Mouse (Mus musculus) embryonic facial prominence, embryonic 10.5 days (tissue): ENCODE measurements around the gene Slc39a11. TPM values are rescaled to one million over a fixed set of nuclear protein-coding genes. Genes with fewer than 3 reads are reported as not detected.
"Not testable (repeated sequence)": the region's sequence is repeated elsewhere in the genome, so short reads cannot be mapped to it uniquely, and the experiment has no call there.

Experiments
- DNase-seq: peaks from one replicate; pipeline ENCODE4 v3.0.0-alpha.2; 2017; ENCODE audit warnings: low spot score
- H3K27ac ChIP-seq: fragments of 300-500 bp; sonication (generic); replicated peaks from 2 replicates; pipeline ENCODE4 v1.5.1; 2016; ENCODE audit warnings: mild to moderate bottlenecking
- H3K27me3 ChIP-seq: fragments of 300-500 bp; sonication (generic); replicated peaks from 2 replicates; pipeline ENCODE4 v1.6.1; 2016; ENCODE audit warnings: low read depth, mild to moderate bottlenecking; ENCODE audit not compliant: poor library complexity, severe bottlenecking
- H3K36me3 ChIP-seq: fragments of 300-500 bp; sonication (generic); replicated peaks from 2 replicates; pipeline ENCODE4 v1.6.1; 2016; ENCODE audit warnings: mild to moderate bottlenecking, moderate library complexity
- H3K4me1 ChIP-seq: fragments of 300-500 bp; sonication (generic); 2 replicates; pipeline ENCODE4 v1.6.1; 2016
- H3K4me3 ChIP-seq: fragments of 300-500 bp; sonication (generic); 2 replicates; pipeline ENCODE4 v1.5.1; 2016; ENCODE audit warnings: mild to moderate bottlenecking, moderate library complexity
- H3K9me3 ChIP-seq: fragments of 300-500 bp; sonication (generic); 2 replicates; pipeline ENCODE4 v1.6.1; 2016; ENCODE audit warnings: mild to moderate bottlenecking
- WGBS: fragments of 180-500 bp; shearing (Covaris S2); methylation state at CpG from one replicate; pipeline ENCODE4 v1.1.7; 2016; 5-methylcytosine and 5-hydroxymethylcytosine counted together
- polyA plus RNA-seq: library from polyadenylated mRNA; unstranded; fragments of >200 nt; fragmentation: Nextera tagmentation; extraction: Ambion mirVana; gene quantifications from 2 replicates; pipeline ENCODE4 v1.2.1, GENCODE M21; 2016

Gene Slc39a11
- polyA plus RNA-seq, 1 experiment from 2014 or later: 17.2 TPM

- H3K27me3 ChIP-seq: no peaks in the 10 kb centered on the region
- H3K9me3 ChIP-seq: no peaks in the 10 kb centered on the region
- H3K36me3 ChIP-seq: no peaks in the 10 kb centered on the region
- H3K4me1 ChIP-seq: peaks cover 28% of the 10 kb centered on the region
- 75% methylated on average over 1 of the region's 1 CpGs for WGBS
- H3K27ac ChIP-seq: no peak overlapping the region
- no peak overlapping the region for H3K4me3 ChIP-seq
- no peak for DNase-seq
These were observed 80.9 kb downstream of the Slc39a11 start for GRCm38 (mm10) chr11:113568999-113569398.

DNA sequence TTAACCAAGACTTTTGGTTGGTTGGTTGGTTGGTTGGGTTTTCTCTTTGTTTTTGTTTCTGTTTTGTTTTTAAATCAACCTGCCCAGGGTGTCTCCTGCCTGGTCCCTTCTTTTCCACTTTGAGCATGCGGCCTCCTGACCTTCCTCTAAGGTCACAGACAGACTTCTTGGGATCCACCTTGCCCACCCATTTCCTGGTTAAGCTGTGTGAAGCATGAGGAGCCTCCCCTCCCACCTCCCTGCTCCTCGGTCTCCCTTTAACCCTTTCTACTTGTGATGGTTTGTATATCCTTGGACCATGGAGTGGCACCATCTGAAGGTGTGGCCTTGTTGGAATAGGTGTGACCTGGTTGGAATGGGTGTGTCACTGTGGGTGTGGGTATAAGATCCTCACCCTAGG lies 82.0 kb downstream of the Slc39a11 start:
- not testable (repeated sequence) for H3K4me3 ChIP-seq, H3K36me3 ChIP-seq, H3K27me3 ChIP-seq, H3K9me3 ChIP-seq, DNase-seq, H3K27ac ChIP-seq
- 79% methylated on average over 2 of the region's 2 CpGs for WGBS
- H3K4me1 ChIP-seq: peaks cover 28% of the 10 kb centered on the region

DNA sequence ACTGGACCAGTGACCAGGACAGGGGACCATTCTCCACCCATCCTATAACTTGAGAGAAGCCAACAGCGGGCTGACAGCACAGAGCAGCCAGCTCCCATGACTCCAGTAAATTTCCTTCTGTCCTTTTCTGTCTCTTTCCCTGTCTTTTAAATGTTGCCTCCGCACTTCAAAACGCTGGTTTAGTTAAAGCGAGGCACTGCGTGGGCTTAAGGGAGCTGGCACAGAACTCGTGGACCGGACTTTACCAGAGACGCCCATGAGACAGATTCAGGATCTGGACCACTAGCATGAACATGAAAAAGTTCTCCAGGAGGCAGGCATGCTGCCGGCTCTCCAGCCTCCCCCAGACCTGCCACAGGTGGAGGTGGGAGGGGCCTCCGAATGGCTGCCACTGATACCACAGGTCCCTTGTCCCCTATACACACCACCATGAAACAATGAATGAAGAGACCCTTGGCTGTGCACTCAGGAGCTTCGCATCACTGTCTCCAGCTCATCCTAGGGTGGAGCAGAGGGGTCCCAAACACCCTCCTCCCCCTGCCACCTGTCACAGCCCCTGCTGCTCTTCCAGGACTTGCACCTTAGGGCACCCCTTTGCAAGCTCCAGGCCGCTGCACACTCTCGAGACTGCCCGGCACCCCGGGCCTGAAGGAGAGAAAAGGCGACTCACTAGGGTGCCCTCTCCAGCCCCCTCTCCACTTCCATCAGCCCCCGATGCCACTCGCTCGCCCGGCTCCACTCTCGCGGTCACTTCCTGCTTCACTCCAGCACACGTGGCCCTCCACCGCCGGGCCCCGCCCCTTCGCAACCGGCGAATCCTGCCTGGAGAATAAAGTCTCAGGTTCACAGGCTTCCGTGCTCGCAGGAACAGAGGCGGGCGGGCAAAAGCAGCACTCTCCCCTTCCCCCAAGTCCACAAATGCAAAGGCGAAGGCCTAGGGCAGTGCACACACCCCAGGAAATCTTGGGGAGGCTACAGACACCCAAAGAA lies 84.6 kb downstream of the Slc39a11 start:
- Histone ChIP-seq H3K4me3 (peak overlapping the region; percentile 82), H3K4me1 (peaks cover 22% of the 10 kb centered on the region), H3K27ac (peak overlapping the region; percentile 79), H3K36me3 (no peaks in the 10 kb centered on the region), H3K27me3 (peaks cover 9% of the 10 kb centered on the region; the same call in 1 of the 2 replicates), H3K9me3 (no peaks in the 10 kb centered on the region)
- WGBS: 7% methylated on average over 34 of the region's 34 CpGs
- DNase-seq: peak; percentile 93

DNA sequence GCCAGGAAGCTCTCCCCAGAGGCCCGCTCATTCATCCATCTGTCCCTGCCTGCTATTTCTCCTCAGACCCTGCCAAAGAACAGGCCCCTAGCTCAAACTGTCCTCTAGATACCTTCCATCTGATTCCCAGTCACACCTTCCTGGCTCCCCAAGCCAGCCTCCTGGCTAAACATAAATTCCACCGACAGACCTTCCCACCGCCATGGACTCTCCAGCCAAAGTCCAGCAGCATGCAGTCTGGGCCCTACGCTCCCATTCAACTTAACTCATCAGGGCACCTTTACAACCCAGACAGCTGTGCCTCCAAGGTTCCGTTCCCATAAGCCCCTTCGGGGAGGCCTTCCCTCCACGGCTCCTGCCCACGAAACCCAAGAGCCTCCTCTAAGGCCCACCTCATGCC lies 87.6 kb downstream of the Slc39a11 start:
- 91% methylated on average over 8 of the region's 8 CpGs for WGBS
- no peak overlapping the region for H3K27ac ChIP-seq

DNA sequence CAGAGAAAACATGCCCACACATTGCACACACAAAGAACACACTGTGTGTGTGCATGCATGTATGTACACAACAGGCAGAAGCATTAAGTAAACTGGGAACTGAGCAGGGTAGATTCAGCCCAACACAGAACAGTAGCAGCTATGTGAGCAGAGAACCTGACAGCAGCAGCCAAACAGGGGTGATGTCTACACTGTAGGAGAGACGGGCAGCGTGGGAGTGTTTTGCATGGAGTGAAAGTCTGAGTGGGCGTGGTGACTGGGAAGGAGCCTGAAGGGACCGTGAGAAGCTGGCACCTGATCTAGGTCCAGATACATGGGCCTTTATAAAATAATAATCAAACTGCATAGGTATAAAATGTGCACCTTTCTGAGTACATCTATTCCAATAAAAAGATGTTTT lies 89.7 kb downstream of the Slc39a11 start:
- WGBS: 80% methylated on average over 4 of the region's 4 CpGs
- Histone ChIP-seq H3K27ac (no peak overlapping the region), H3K36me3 (no peaks in the 10 kb centered on the region), H3K4me1 (peaks cover 31% of the 10 kb centered on the region), H3K4me3 (no peak overlapping the region), H3K27me3 (peaks cover 9% of the 10 kb centered on the region), H3K9me3 (no peaks in the 10 kb centered on the region)
- no peak for DNase-seq

More for the DNA sequence above, 87.6 kb downstream of the Slc39a11 start:
- no peaks in the 10 kb centered on the region for H3K9me3 ChIP-seq
- no peak overlapping the region for H3K4me3 ChIP-seq
- H3K36me3 ChIP-seq: no peaks in the 10 kb centered on the region
- no peak for DNase-seq
- peaks cover 9% of the 10 kb centered on the region; the same call in 1 of the 2 replicates for H3K27me3 ChIP-seq
- peaks cover 40% of the 10 kb centered on the region for H3K4me1 ChIP-seq

DNA sequence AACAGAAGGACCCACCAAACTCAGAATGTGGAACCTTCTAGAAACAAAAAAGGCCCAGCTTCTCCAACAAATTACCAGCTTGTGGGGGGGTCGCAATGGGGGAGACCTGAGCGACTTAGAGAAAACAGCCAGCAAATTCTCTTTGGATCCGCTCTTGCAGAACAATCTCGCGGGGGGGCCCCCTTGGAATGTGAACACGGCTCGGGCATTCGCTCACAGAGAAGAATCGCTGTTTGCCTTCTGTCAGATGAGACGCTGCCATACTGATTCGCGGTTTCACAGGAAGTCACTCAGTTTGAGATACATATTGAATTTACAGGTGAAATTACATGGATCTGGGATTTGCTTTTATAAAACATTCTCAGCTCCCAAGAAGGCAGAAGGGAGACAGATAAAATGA lies 91.4 kb downstream of the Slc39a11 start:
- DNase-seq: peak; percentile 26
- H3K4me3 ChIP-seq: no peak overlapping the region
- WGBS: 71% methylated on average over 12 of the region's 12 CpGs

GRCm38 (mm10) chr11:113556142-113556541 lies 93.7 kb downstream of the Slc39a11 start:
- Histone ChIP-seq H3K4me3 (no peak overlapping the region), H3K36me3 (no peaks in the 10 kb centered on the region), H3K27me3 (peaks cover 5% of the 10 kb centered on the region), H3K9me3 (no peaks in the 10 kb centered on the region), H3K27ac (no peak overlapping the region), H3K4me1 (peaks cover 41% of the 10 kb centered on the region)
- no peak for DNase-seq
- WGBS: 88% methylated on average over 12 of the region's 12 CpGs

More for the DNA sequence above, 91.4 kb downstream of the Slc39a11 start:
- Histone ChIP-seq H3K27ac (no peak overlapping the region), H3K27me3 (peaks cover 9% of the 10 kb centered on the region), H3K9me3 (no peaks in the 10 kb centered on the region), H3K36me3 (no peaks in the 10 kb centered on the region), H3K4me1 (peaks cover 23% of the 10 kb centered on the region)

GRCm38 (mm10) chr11:113554701-113555360 lies 95.0 kb downstream of the Slc39a11 start:
- Histone ChIP-seq H3K9me3 (no peaks in the 10 kb centered on the region), H3K27ac (no peak overlapping the region), H3K27me3 (no peaks in the 10 kb centered on the region; the same call in 1 of the 2 replicates), H3K4me3 (no peak overlapping the region), H3K36me3 (0 out of 2 replicates have a peak, but pooled peaks cover 3% of the 10 kb centered on the region), H3K4me1 (peaks cover 38% of the 10 kb centered on the region)
- WGBS: 87% methylated on average over 7 of the region's 7 CpGs
- DNase-seq: no peak

DNA sequence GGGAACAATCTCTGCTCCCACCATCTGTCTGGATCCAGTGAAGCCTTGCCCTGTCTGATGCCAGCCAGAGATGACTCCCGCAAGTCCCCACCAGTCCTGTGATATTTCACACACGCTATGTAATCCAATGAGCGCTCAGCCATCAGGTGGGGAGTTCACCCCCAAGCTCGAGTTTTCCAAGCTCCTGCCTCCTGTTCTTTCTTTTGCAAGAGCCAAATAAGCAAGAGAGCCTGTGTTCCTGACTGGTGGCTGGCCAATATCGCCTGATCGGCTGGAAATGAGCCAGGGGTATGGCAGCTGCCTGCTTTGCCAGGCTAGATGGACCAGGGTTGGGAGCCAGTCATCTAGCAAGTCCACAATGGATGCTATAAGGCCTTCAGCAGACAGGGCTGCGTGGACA lies 95.7 kb downstream of the Slc39a11 start:
- H3K4me1 ChIP-seq: peaks cover 31% of the 10 kb centered on the region
- WGBS: 90% methylated on average over 7 of the region's 7 CpGs
- no peaks in the 10 kb centered on the region for H3K9me3 ChIP-seq
- H3K27me3 ChIP-seq: no peaks in the 10 kb centered on the region; the same call in 1 of the 2 replicates
- H3K4me3 ChIP-seq: no peak overlapping the region
- 0 out of 2 replicates have a peak, but pooled peaks cover 3% of the 10 kb centered on the region for H3K36me3 ChIP-seq
- H3K27ac ChIP-seq: no peak overlapping the region
- DNase-seq: no peak

DNA sequence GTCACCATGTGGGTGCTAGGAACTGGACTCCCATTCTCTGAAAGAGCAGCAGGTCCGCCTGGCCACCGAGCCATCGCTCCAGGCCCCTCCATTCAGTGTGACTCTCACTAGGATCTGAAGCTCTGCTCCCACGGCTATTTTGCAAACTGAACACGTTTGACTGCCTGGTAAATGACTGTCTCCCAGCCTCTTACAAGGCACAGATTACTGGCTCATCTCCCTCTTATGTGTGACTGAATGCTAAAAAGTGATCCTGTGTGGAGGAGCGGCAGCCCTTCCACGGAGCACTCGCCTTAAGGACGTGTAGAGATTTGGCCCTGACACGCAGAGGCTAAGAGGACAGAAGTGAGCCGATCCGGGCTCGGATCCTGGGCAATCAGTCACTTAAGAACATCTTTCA lies 96.3 kb downstream of the Slc39a11 start:
- Histone ChIP-seq H3K9me3 (no peaks in the 10 kb centered on the region), H3K4me1 (peaks cover 28% of the 10 kb centered on the region), H3K4me3 (no peak overlapping the region), H3K36me3 (0 out of 2 replicates have a peak, but pooled peaks cover 3% of the 10 kb centered on the region), H3K27me3 (no peaks in the 10 kb centered on the region; the same call in 1 of the 2 replicates), H3K27ac (no peak overlapping the region)
- WGBS: 87% methylated on average over 13 of the region's 13 CpGs
- no peak for DNase-seq

GRCm38 (mm10) chr11:113552539-113552938 lies 97.3 kb downstream of the Slc39a11 start:
- H3K9me3 ChIP-seq: no peaks in the 10 kb centered on the region
- 78% methylated on average over 10 of the region's 10 CpGs for WGBS
- no peak overlapping the region for H3K27ac ChIP-seq
- 0 out of 2 replicates have a peak, but pooled peaks cover 3% of the 10 kb centered on the region for H3K36me3 ChIP-seq
- H3K27me3 ChIP-seq: no peaks in the 10 kb centered on the region; the same call in 1 of the 2 replicates
- peaks cover 19% of the 10 kb centered on the region for H3K4me1 ChIP-seq
- no peak for DNase-seq
- no peak overlapping the region for H3K4me3 ChIP-seq

- Histone ChIP-seq H3K9me3 (no peaks in the 10 kb centered on the region), H3K27ac (peak overlapping the region; percentile 7; the same call in 1 of the 2 replicates), H3K4me3 (no peak overlapping the region), H3K36me3 (peaks cover 8% of the 10 kb centered on the region; the same call in 1 of the 2 replicates), H3K27me3 (no peaks in the 10 kb centered on the region), H3K4me1 (peaks cover 14% of the 10 kb centered on the region)
- 80% methylated on average over 11 of the region's 11 CpGs for WGBS
- DNase-seq: no peak
These were observed 103.5 kb downstream of the Slc39a11 start for GRCm38 (mm10) chr11:113546217-113546877.
